Mouse (Mus musculus): ENCODE data around the gene Gm6793. TPM values are rescaled to one million over a fixed set of nuclear protein-coding genes. Genes with fewer than 3 reads are reported as not detected.

The Gm6793 gene
- polyA plus RNA-seq, 1 experiment from 2014 or later, result not detected

DNA sequence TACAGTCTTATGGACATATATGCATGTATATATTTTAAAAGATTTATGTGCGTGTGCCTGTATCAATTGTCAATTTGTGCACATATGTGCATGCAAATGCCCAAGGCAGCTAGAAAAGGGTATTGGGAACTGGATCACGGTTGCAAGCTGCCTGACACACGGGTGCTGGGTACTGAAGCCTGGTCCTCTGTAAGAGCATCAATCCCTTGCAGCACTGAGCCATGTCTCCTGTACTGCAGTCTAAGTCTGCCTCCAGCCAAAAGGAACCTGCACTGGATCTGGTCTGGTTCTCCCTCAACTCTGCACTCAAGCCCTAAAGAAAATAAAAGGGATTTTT, 22.2 kb downstream of the Gm6793 start:
- Histone ChIP-seq H3K4me2 (ENCODE audit: low read depth, low read length) (peak overlapping the region; percentile 82), H3K27me3 (ENCODE audit: control insufficient read depth, insufficient read depth, low read depth, low read length) (no peaks in the 10 kb centered on the region), H3K9me3 (replicated peaks; ENCODE audit: control insufficient read depth, low read length) (no peaks in the 10 kb centered on the region), H3K4me3 (ENCODE audit: low read depth, low read length) (peak overlapping the region; percentile 76), H3K27ac (ENCODE audit: low read length) (no peak overlapping the region), H3K4me1 (ENCODE audit: control insufficient read depth, low read depth, low read length) (peaks cover 4% of the 10 kb centered on the region; the same call in 1 of the 2 replicates), H3K36me3 (ENCODE audit: control insufficient read depth, insufficient read depth) (peaks cover 29% of the 10 kb centered on the region), H3K9ac (ENCODE audit: low read depth, low read length) (no peak overlapping the region)
- no peak for ATAC-seq (ENCODE audit: low read depth)
- WGBS (ENCODE audit: insufficient replicate concordance), result 65% methylated on average over 3 of the region's 3 CpGs

DNA sequence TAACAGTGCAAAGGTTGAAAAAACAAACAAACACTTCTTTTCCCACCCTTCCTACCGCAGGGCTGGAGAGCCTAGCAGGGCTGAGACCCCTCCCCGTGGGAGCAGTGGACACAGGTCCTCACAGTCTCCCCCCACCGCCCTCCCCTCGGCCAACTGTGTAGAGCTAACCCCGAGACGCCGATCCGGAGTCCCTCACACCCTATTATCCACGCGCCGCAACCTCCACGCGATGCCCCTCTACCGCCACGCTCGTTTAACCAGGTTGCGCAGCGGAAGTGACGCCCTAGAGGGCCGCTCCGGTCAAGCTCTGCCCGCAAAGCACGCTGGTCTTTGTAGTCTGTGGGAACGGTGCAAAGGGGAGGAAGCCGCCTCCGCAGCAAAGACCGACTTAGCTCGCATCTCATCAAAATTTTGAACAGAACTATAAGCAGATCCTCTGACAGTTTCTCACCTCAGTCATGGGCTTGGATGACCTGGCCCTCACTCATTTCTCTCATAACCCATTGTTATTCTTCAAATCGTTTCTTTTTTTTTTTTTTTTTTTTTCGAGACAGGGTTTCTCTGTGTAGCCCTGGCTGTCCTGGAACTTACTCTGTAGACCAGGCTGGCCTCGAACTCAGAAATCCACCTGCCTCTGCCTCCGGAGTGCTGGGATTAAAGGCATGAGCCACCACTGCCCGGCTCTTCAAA, 22.7 kb downstream of the Gm6793 start, which contains the start of gene Adat1:
Gene Adat1, minus strand, starts transcription at position 290 of the 690 bp plus-strand sequence.
- H3K9ac ChIP-seq (ENCODE audit: low read depth, low read length), result peak within 1 kb of the TSS; percentile 72

DNA sequence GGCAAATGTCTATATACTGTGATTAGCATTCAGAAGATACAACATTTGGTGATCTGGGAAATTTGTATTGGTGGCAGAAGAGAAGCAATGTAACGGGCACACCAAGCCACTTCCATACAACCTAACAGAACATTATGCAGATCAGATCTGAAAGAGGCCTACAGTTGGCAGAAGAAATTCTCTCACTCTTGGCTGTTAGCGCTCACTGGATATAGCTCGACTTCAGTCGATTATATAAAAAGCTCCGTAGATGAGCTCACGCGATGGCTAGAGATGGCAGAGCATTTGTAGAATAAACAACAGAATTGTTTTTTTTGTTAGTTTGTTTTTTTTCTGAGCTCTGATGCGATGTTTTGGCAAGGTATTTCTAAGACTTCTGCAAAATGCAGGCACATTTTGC, 23.6 kb downstream of the Gm6793 start:
- peak overlapping the region; percentile 82 for H3K4me2 ChIP-seq (ENCODE audit: low read depth, low read length)
- no peaks in the 10 kb centered on the region for H3K9me3 ChIP-seq (replicated peaks; ENCODE audit: control insufficient read depth, low read length)
- peaks cover 4% of the 10 kb centered on the region; the same call in 1 of the 2 replicates for H3K4me1 ChIP-seq (ENCODE audit: control insufficient read depth, low read depth, low read length)
- ATAC-seq (ENCODE audit: low read depth), result no peak
- H3K4me3 ChIP-seq (ENCODE audit: low read depth, low read length), result peak overlapping the region; percentile 76
- 52% methylated on average over 8 of the region's 8 CpGs for WGBS (ENCODE audit: insufficient replicate concordance)
- peaks cover 20% of the 10 kb centered on the region for H3K36me3 ChIP-seq (ENCODE audit: control insufficient read depth, insufficient read depth)
- H3K27me3 ChIP-seq (ENCODE audit: control insufficient read depth, insufficient read depth, low read depth, low read length), result no peaks in the 10 kb centered on the region
- peak overlapping the region; percentile 72 for H3K9ac ChIP-seq (ENCODE audit: low read depth, low read length)
- H3K27ac ChIP-seq (ENCODE audit: low read length), result no peak overlapping the region

More for the DNA sequence above, 22.7 kb downstream of the Gm6793 start, which contains the start of gene Adat1:
- H3K4me3 ChIP-seq (ENCODE audit: low read depth, low read length), result peak within 1 kb of the TSS; percentile 76
- 4% methylated on average over 33 of the region's 33 CpGs for WGBS (ENCODE audit: insufficient replicate concordance)
- no peak within 1 kb of the TSS for H3K27ac ChIP-seq (ENCODE audit: low read length)
- H3K9me3 ChIP-seq (replicated peaks; ENCODE audit: control insufficient read depth, low read length), result no peaks in the 10 kb centered on the region
- H3K4me2 ChIP-seq (ENCODE audit: low read depth, low read length), result peak within 1 kb of the TSS; percentile 82
- ATAC-seq (ENCODE audit: low read depth), result peak; percentile 96
- H3K4me1 ChIP-seq (ENCODE audit: control insufficient read depth, low read depth, low read length), result peaks cover 4% of the 10 kb centered on the region; the same call in 1 of the 2 replicates
- H3K27me3 ChIP-seq (ENCODE audit: control insufficient read depth, insufficient read depth, low read depth, low read length), result no peaks in the 10 kb centered on the region
- peaks cover 24% of the 10 kb centered on the region for H3K36me3 ChIP-seq (ENCODE audit: control insufficient read depth, insufficient read depth)

DNA sequence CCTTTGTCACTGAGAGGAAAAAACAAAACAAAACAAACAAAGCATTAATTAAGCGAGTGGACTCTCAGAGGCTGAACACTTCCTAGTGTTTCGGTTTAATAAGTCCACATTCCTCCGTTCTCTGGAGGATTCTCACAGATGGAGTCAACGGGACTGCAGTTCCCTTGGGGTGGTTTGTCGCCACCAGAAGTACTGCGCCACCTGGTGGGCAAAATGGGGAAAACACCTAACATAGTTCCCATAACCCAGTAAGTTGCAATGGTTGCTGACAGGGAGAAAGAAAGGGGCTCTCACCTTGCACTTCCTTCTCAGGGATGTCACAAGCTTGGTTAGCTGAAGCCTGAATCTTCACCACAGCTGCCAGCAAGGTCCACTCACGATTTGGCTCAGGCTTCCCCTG, 24.9 kb downstream of the Gm6793 start:
- peak; percentile 35; the same call in 1 of the 2 replicates for ATAC-seq (ENCODE audit: low read depth)
- no peak overlapping the region for H3K27ac ChIP-seq (ENCODE audit: low read length)
- no peaks in the 10 kb centered on the region for H3K9me3 ChIP-seq (replicated peaks; ENCODE audit: control insufficient read depth, low read length)
- no peaks in the 10 kb centered on the region for H3K27me3 ChIP-seq (ENCODE audit: control insufficient read depth, insufficient read depth, low read depth, low read length)
- H3K36me3 ChIP-seq (ENCODE audit: control insufficient read depth, insufficient read depth), result peaks cover 16% of the 10 kb centered on the region
- H3K4me3 ChIP-seq (ENCODE audit: low read depth, low read length), result no peak overlapping the region
- WGBS (ENCODE audit: insufficient replicate concordance), result 7% methylated on average over 7 of the region's 7 CpGs
- H3K4me2 ChIP-seq (ENCODE audit: low read depth, low read length), result no peak overlapping the region
- H3K4me1 ChIP-seq (ENCODE audit: control insufficient read depth, low read depth, low read length), result peaks cover 4% of the 10 kb centered on the region; the same call in 1 of the 2 replicates
- H3K9ac ChIP-seq (ENCODE audit: low read depth, low read length), result no peak overlapping the region

DNA sequence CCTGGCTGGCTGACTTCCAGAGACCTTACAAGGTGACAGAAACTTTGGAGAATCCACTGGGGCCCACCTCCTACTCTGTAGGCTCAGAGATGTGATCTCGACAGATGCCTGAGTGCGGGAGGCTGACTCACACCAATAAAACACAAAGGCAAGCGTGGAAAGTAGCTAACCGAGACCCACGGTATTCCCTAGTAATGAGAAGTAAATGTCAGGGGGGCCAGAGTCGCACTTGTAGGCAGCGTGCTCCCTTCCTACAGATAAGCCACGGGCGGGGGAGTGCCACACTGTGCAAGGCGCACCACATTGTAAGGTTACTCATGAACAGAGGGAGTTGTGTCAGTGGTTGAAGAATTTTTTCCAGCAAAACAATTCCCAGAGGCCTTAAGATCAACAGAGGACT, 30.3 kb downstream of the Gm6793 start:
- WGBS (ENCODE audit: insufficient replicate concordance), result 58% methylated on average over 10 of the region's 10 CpGs
- H3K4me2 ChIP-seq (ENCODE audit: low read depth, low read length), result no peak overlapping the region
- no peak for ATAC-seq (ENCODE audit: low read depth)
- no peaks in the 10 kb centered on the region for H3K4me1 ChIP-seq (ENCODE audit: control insufficient read depth, low read depth, low read length)
- H3K4me3 ChIP-seq (ENCODE audit: low read depth, low read length), result no peak overlapping the region
- no peaks in the 10 kb centered on the region for H3K27me3 ChIP-seq (ENCODE audit: control insufficient read depth, insufficient read depth, low read depth, low read length)
- H3K36me3 ChIP-seq (ENCODE audit: control insufficient read depth, insufficient read depth), result no peaks in the 10 kb centered on the region
- H3K27ac ChIP-seq (ENCODE audit: low read length), result no peak overlapping the region
- H3K9ac ChIP-seq (ENCODE audit: low read depth, low read length), result no peak overlapping the region
- no peaks in the 10 kb centered on the region for H3K9me3 ChIP-seq (replicated peaks; ENCODE audit: control insufficient read depth, low read length)

DNA sequence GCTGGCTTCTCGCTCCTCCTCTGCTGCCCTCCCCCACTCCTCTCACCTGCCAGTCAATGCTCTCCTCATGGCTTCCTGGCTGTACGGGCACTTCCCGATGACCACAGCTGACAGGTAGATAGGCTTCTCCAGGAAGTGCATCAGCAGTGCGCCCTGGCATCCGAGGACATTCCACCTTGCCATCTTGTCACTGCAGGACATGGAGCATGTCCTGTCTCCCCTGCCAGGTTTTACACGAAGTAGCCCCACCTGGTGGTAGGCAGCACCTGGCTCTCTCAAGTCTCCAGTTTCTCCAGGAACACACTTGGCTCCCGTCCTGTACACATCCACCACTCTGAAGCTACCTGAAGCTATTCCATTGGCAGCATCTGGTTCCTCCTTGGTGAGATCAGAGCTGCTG, 32.7 kb downstream of the Gm6793 start:
- H3K27me3 ChIP-seq (ENCODE audit: control insufficient read depth, insufficient read depth, low read depth, low read length), result no peaks in the 10 kb centered on the region
- ATAC-seq (ENCODE audit: low read depth), result no peak
- H3K4me1 ChIP-seq (ENCODE audit: control insufficient read depth, low read depth, low read length), result no peaks in the 10 kb centered on the region
- H3K4me2 ChIP-seq (ENCODE audit: low read depth, low read length), result no peak overlapping the region
- H3K9me3 ChIP-seq (replicated peaks; ENCODE audit: control insufficient read depth, low read length), result no peaks in the 10 kb centered on the region
- H3K4me3 ChIP-seq (ENCODE audit: low read depth, low read length), result no peak overlapping the region
- no peak overlapping the region for H3K9ac ChIP-seq (ENCODE audit: low read depth, low read length)
- no peaks in the 10 kb centered on the region for H3K36me3 ChIP-seq (ENCODE audit: control insufficient read depth, insufficient read depth)
- H3K27ac ChIP-seq (ENCODE audit: low read length), result no peak overlapping the region
- WGBS (ENCODE audit: insufficient replicate concordance), result 77% methylated on average over 7 of the region's 7 CpGs

DNA sequence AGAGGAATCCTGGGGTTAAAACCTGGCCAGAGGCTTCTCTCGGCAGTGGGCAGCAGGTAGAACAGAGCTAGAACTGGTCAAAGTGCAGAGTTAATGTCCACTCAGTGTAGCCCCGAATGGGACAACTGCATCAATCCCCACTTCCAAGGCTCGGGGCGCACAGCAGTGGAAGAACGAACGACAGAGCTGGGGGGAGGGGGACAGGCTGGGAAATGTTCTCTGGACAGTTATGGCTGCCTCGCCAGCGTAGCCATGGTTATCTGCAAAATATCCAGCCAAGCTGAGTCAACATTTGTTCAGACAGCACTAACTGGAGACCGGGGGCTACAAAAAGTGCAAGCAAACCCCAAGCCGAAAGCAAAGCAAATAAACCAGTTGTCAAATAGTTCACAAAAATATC, 36.7 kb downstream of the Gm6793 start:
- Histone ChIP-seq H3K4me3 (ENCODE audit: low read depth, low read length) (no peak overlapping the region), H3K27me3 (ENCODE audit: control insufficient read depth, insufficient read depth, low read depth, low read length) (no peaks in the 10 kb centered on the region), H3K4me1 (ENCODE audit: control insufficient read depth, low read depth, low read length) (no peaks in the 10 kb centered on the region), H3K9ac (ENCODE audit: low read depth, low read length) (no peak overlapping the region), H3K9me3 (replicated peaks; ENCODE audit: control insufficient read depth, low read length) (no peaks in the 10 kb centered on the region), H3K36me3 (ENCODE audit: control insufficient read depth, insufficient read depth) (peaks cover 7% of the 10 kb centered on the region; the same call in 1 of the 2 replicates), H3K4me2 (ENCODE audit: low read depth, low read length) (peak overlapping the region; percentile 28), H3K27ac (ENCODE audit: low read length) (peak overlapping the region; percentile 37)
- WGBS (ENCODE audit: insufficient replicate concordance), result 68% methylated on average over 10 of the region's 10 CpGs
- ATAC-seq (ENCODE audit: low read depth), result peak; percentile 43

DNA sequence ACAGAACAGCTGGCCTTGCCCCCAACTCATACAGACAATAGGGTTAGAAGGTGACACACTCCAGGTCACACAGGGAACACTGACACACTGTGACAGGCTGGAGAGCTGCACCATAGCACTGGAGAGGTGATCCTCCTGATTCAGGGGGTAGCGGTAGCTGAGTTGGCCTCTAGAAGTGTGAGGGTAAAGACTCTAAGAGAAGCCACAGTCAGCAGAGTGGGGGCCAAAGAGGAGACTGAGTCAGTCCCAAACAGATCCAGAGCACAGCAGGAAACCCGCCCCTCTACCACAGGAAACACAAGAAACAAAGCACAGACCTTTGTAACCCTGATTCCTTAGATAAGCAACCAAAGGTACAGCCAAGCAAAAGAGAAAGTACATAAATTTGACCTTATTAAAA, 38.5 kb downstream of the Gm6793 start:
- no peak overlapping the region for H3K9ac ChIP-seq (ENCODE audit: low read depth, low read length)
- no peaks in the 10 kb centered on the region for H3K9me3 ChIP-seq (replicated peaks; ENCODE audit: control insufficient read depth, low read length)
- no peak overlapping the region for H3K4me2 ChIP-seq (ENCODE audit: low read depth, low read length)
- no peaks in the 10 kb centered on the region for H3K4me1 ChIP-seq (ENCODE audit: control insufficient read depth, low read depth, low read length)
- WGBS (ENCODE audit: insufficient replicate concordance), result 55% methylated on average over 2 of the region's 2 CpGs
- H3K27me3 ChIP-seq (ENCODE audit: control insufficient read depth, insufficient read depth, low read depth, low read length), result no peaks in the 10 kb centered on the region
- no peak overlapping the region for H3K27ac ChIP-seq (ENCODE audit: low read length)
- no peak overlapping the region for H3K4me3 ChIP-seq (ENCODE audit: low read depth, low read length)
- H3K36me3 ChIP-seq (ENCODE audit: control insufficient read depth, insufficient read depth), result peaks cover 8% of the 10 kb centered on the region; the same call in 1 of the 2 replicates
- ATAC-seq (ENCODE audit: low read depth), result no peak

DNA sequence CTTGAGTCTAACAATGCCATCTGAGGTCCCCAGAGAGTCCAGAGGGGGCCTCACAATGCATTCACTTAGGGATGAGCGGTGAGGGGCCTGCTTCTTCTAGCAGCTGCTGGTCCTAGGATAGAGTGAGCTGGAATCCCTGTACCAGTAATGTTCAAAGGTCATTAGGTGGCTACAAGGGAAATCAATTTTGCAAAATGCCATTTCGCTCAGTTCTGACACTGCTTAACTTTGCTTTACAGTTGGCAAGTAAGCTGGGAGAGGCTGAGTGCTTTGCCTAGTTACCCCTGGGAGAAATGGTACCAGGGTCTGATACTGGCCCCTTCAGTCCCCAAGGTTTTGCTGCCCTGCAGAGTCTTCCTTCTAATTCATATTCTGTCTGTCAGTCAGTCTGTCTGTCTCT, 39.1 kb downstream of the Gm6793 start:
- Histone ChIP-seq H3K27ac (ENCODE audit: low read length) (0 out of 2 replicates have a peak overlapping the region, but pooled peaks have one; percentile 13), H3K9ac (ENCODE audit: low read depth, low read length) (no peak overlapping the region), H3K27me3 (ENCODE audit: control insufficient read depth, insufficient read depth, low read depth, low read length) (no peaks in the 10 kb centered on the region), H3K4me2 (ENCODE audit: low read depth, low read length) (no peak overlapping the region), H3K36me3 (ENCODE audit: control insufficient read depth, insufficient read depth) (peaks cover 8% of the 10 kb centered on the region; the same call in 1 of the 2 replicates), H3K4me3 (ENCODE audit: low read depth, low read length) (no peak overlapping the region), H3K4me1 (ENCODE audit: control insufficient read depth, low read depth, low read length) (no peaks in the 10 kb centered on the region), H3K9me3 (replicated peaks; ENCODE audit: control insufficient read depth, low read length) (no peaks in the 10 kb centered on the region)
- ATAC-seq (ENCODE audit: low read depth), result peak; percentile 28; the same call in 1 of the 2 replicates
- 73% methylated on average over 2 of the region's 2 CpGs for WGBS (ENCODE audit: insufficient replicate concordance)

All from liver, embryonic 16.5 days (tissue).